Mouse (Mus musculus): ENCODE measurements at regions not wholly inside any gene's neighbourhood (a gene's known extent, or its start where the extent isn't known, plus 50 kb on each side); places are given as distances from the start of the nearest gene placed in this dataset.

DNA sequence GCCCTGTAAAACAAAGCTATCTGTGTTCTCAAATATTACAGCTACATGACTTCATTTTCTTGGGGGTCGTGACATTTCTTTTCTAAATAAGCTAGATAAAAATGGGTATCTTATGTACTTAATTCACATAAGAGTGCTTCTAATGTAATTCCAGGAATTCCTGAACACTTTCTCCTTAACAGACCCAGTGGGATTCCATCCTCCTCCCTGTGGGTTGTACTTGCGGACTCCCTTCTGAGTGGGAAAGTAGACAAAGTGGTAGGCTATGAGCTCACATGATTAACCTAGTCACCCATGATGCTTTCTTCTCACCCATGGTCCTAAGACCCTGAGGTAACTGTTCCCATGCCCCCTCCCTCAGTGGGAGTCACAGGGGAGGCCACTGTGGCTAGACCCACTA, 212.7 kb upstream of the Mon1b start:
- no peak overlapping the region for H3K4me2 ChIP-seq (ENCODE audit: low read depth)
- H3K36me3 ChIP-seq (ENCODE audit: control insufficient read depth, insufficient read depth) = no peaks in the 10 kb centered on the region
- no peaks in the 10 kb centered on the region for H3K27me3 ChIP-seq (ENCODE audit: control insufficient read depth, insufficient read depth, insufficient read length)
- no peaks in the 10 kb centered on the region for H3K79me2 ChIP-seq (ENCODE audit: control insufficient read depth, insufficient read depth)
- no peak overlapping the region for H3ac ChIP-seq (ENCODE audit: control insufficient read depth, insufficient read length)
- no peak overlapping the region for H3K4me3 ChIP-seq
- TF ChIP-seq REST (IDR thresholded peaks at IDR 0.05; ENCODE audit: insufficient read depth, insufficient read length) (no peak), MAX (IDR thresholded peaks at IDR 0.05; ENCODE audit: low read depth) (no peak), SRF (IDR thresholded peaks at IDR 0.05; ENCODE audit: control insufficient read depth, insufficient read length, low read depth) (no peak), MYOD1 (IDR thresholded peaks at IDR 0.05; ENCODE audit: control insufficient read depth in 1 of 3, insufficient read length in 2 of 3, low read depth in 2 of 3) (no peak), POLR2AphosphoS2 (IDR thresholded peaks at IDR 0.05; ENCODE audit: insufficient read length, low read depth) (no peak), TCF12 (IDR thresholded peaks at IDR 0.05; ENCODE audit: insufficient read depth, poor library complexity, severe bottlenecking) (no peak), CEBPB (IDR thresholded peaks at IDR 0.05; ENCODE audit: insufficient read depth, poor library complexity, severe bottlenecking) (no peak), USF1 (IDR thresholded peaks at IDR 0.05; ENCODE audit: low read depth) (no peak), MYOG (IDR thresholded peaks at IDR 0.05; ENCODE audit: control insufficient read depth in 1 of 3, insufficient read depth in 1 of 3, insufficient read length in 2 of 3, low read depth in 2 of 3) (no peak), E2F4 (IDR thresholded peaks at IDR 0.05; ENCODE audit: insufficient read depth) (no peak), POLR2A (IDR thresholded peaks at IDR 0.05; ENCODE audit: insufficient read length, low read depth) (no peak), TCF3 (IDR thresholded peaks at IDR 0.05; ENCODE audit: insufficient read length, low read depth) (no peak)

DNA sequence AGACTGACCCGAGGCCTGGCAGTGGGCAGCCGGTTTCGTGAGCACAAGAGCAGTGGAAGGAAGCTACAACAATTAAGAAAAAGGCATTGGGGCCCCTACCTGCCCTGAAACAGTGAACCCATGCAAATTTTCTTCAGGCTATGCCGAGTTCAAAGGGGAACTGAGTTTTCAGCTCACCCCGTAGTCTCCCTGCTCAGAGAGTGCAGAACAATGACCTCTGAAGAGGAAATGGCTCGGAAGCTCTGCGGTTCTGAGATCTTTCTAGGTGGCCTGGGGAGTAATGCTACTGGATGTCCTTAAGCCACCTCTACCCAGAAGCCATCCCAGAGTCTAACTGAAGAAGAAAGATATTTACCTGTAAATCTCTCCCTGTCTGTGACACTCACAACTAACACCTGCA, 196.3 kb upstream of the Mon1b start:
- no peak overlapping the region for H3K4me3 ChIP-seq
- TF ChIP-seq MYOD1 (IDR thresholded peaks at IDR 0.05; ENCODE audit: control insufficient read depth in 1 of 3, insufficient read length in 2 of 3, low read depth in 2 of 3) (no peak), POLR2A (IDR thresholded peaks at IDR 0.05; ENCODE audit: insufficient read length, low read depth) (no peak), SRF (IDR thresholded peaks at IDR 0.05; ENCODE audit: control insufficient read depth, insufficient read length, low read depth) (no peak), E2F4 (IDR thresholded peaks at IDR 0.05; ENCODE audit: insufficient read depth) (no peak), REST (IDR thresholded peaks at IDR 0.05; ENCODE audit: insufficient read depth, insufficient read length) (no peak), POLR2AphosphoS2 (IDR thresholded peaks at IDR 0.05; ENCODE audit: insufficient read length, low read depth) (no peak), MAX (IDR thresholded peaks at IDR 0.05; ENCODE audit: low read depth) (no peak), USF1 (IDR thresholded peaks at IDR 0.05; ENCODE audit: low read depth) (no peak), MYOG (IDR thresholded peaks at IDR 0.05; ENCODE audit: control insufficient read depth in 1 of 3, insufficient read depth in 1 of 3, insufficient read length in 2 of 3, low read depth in 2 of 3) (no peak), TCF3 (IDR thresholded peaks at IDR 0.05; ENCODE audit: insufficient read length, low read depth) (no peak), TCF12 (IDR thresholded peaks at IDR 0.05; ENCODE audit: insufficient read depth, poor library complexity, severe bottlenecking) (no peak), CEBPB (IDR thresholded peaks at IDR 0.05; ENCODE audit: insufficient read depth, poor library complexity, severe bottlenecking) (no peak)
- H3ac ChIP-seq (ENCODE audit: control insufficient read depth, insufficient read length) = no peak overlapping the region
- H3K79me2 ChIP-seq (ENCODE audit: control insufficient read depth, insufficient read depth) = no peaks in the 10 kb centered on the region
- H3K4me2 ChIP-seq (ENCODE audit: low read depth) = no peak overlapping the region
- no peaks in the 10 kb centered on the region for H3K27me3 ChIP-seq (ENCODE audit: control insufficient read depth, insufficient read depth, insufficient read length)
- H3K36me3 ChIP-seq (ENCODE audit: control insufficient read depth, insufficient read depth) = no peaks in the 10 kb centered on the region

GRCm38 (mm10) chr8:113454022-113454421, 181.4 kb upstream of the Mon1b start:
- Histone ChIP-seq H3K4me2 (ENCODE audit: low read depth) (no peak overlapping the region), H3K79me2 (ENCODE audit: control insufficient read depth, insufficient read depth) (no peaks in the 10 kb centered on the region), H3ac (ENCODE audit: control insufficient read depth, insufficient read length) (no peak overlapping the region), H3K27me3 (ENCODE audit: control insufficient read depth, insufficient read depth, insufficient read length) (no peaks in the 10 kb centered on the region), H3K4me3 (no peak overlapping the region), H3K36me3 (ENCODE audit: control insufficient read depth, insufficient read depth) (no peaks in the 10 kb centered on the region)
- no peak for TF ChIP-seq MAX (IDR thresholded peaks at IDR 0.05; ENCODE audit: low read depth)
- no peak for TF ChIP-seq MYOD1 (IDR thresholded peaks at IDR 0.05; ENCODE audit: control insufficient read depth in 1 of 3, insufficient read length in 2 of 3, low read depth in 2 of 3)
- TF ChIP-seq E2F4 (IDR thresholded peaks at IDR 0.05; ENCODE audit: insufficient read depth) = no peak
- TF ChIP-seq SRF (IDR thresholded peaks at IDR 0.05; ENCODE audit: control insufficient read depth, insufficient read length, low read depth) = no peak
- TF ChIP-seq TCF12 (IDR thresholded peaks at IDR 0.05; ENCODE audit: insufficient read depth, poor library complexity, severe bottlenecking) = no peak

- no peak for TF ChIP-seq MAX (IDR thresholded peaks at IDR 0.05; ENCODE audit: low read depth)
- TF ChIP-seq SRF (IDR thresholded peaks at IDR 0.05; ENCODE audit: control insufficient read depth, insufficient read length, low read depth) = no peak
- no peak for TF ChIP-seq CEBPB (IDR thresholded peaks at IDR 0.05; ENCODE audit: insufficient read depth, poor library complexity, severe bottlenecking)
- TF ChIP-seq POLR2AphosphoS2 (IDR thresholded peaks at IDR 0.05; ENCODE audit: insufficient read length, low read depth) = no peak
- no peak for TF ChIP-seq POLR2A (IDR thresholded peaks at IDR 0.05; ENCODE audit: insufficient read length, low read depth)
- no peak for TF ChIP-seq MYOD1 (IDR thresholded peaks at IDR 0.05; ENCODE audit: control insufficient read depth in 1 of 3, insufficient read length in 2 of 3, low read depth in 2 of 3)
- no peak for TF ChIP-seq E2F4 (IDR thresholded peaks at IDR 0.05; ENCODE audit: insufficient read depth)
- no peak for TF ChIP-seq MYOG (IDR thresholded peaks at IDR 0.05; ENCODE audit: control insufficient read depth in 1 of 3, insufficient read depth in 1 of 3, insufficient read length in 2 of 3, low read depth in 2 of 3)
- no peak for TF ChIP-seq REST (IDR thresholded peaks at IDR 0.05; ENCODE audit: insufficient read depth, insufficient read length)
- H3K79me2 ChIP-seq (ENCODE audit: control insufficient read depth, insufficient read depth) = no peaks in the 10 kb centered on the region
- H3K4me3 ChIP-seq = no peak overlapping the region
- H3K36me3 ChIP-seq (ENCODE audit: control insufficient read depth, insufficient read depth) = no peaks in the 10 kb centered on the region
- no peaks in the 10 kb centered on the region for H3K27me3 ChIP-seq (ENCODE audit: control insufficient read depth, insufficient read depth, insufficient read length)
- no peak overlapping the region for H3ac ChIP-seq (ENCODE audit: control insufficient read depth, insufficient read length)
- no peak overlapping the region for H3K4me2 ChIP-seq (ENCODE audit: low read depth)
These were observed 170.8 kb upstream of the Mon1b start for GRCm38 (mm10) chr8:113464625-113465024.

- no peaks in the 10 kb centered on the region for H3K79me2 ChIP-seq (ENCODE audit: control insufficient read depth, insufficient read depth)
- no peak overlapping the region for H3K4me3 ChIP-seq
- no peaks in the 10 kb centered on the region for H3K27me3 ChIP-seq (ENCODE audit: control insufficient read depth, insufficient read depth, insufficient read length)
- TF ChIP-seq REST (IDR thresholded peaks at IDR 0.05; ENCODE audit: insufficient read depth, insufficient read length) (no peak), CEBPB (IDR thresholded peaks at IDR 0.05; ENCODE audit: insufficient read depth, poor library complexity, severe bottlenecking) (no peak), POLR2AphosphoS2 (IDR thresholded peaks at IDR 0.05; ENCODE audit: insufficient read length, low read depth) (no peak), TCF3 (IDR thresholded peaks at IDR 0.05; ENCODE audit: insufficient read length, low read depth) (no peak), MYOG (IDR thresholded peaks at IDR 0.05; ENCODE audit: control insufficient read depth in 1 of 3, insufficient read depth in 1 of 3, insufficient read length in 2 of 3, low read depth in 2 of 3) (no peak), E2F4 (IDR thresholded peaks at IDR 0.05; ENCODE audit: insufficient read depth) (no peak)
- H3K4me2 ChIP-seq (ENCODE audit: low read depth) = no peak overlapping the region
- no peak overlapping the region for H3ac ChIP-seq (ENCODE audit: control insufficient read depth, insufficient read length)
- H3K36me3 ChIP-seq (ENCODE audit: control insufficient read depth, insufficient read depth) = no peaks in the 10 kb centered on the region
These were observed 170.2 kb upstream of the Mon1b start for GRCm38 (mm10) chr8:113465156-113465555.

Data from myocyte (in vitro differentiated cells).